Mouse (Mus musculus): ENCODE measurements around the gene Cflar. TPM values are rescaled to one million over a fixed set of nuclear protein-coding genes. Genes with fewer than 3 reads are reported as not detected.

The Cflar gene
- polyA plus RNA-seq, 1 experiment from 2014 or later = 44.2 TPM

- no peaks in the 10 kb centered on the region for H3K9me3 ChIP-seq
- no peak for ATAC-seq (ENCODE audit: borderline replicate concordance, extremely low read depth, low FRiP score, low TSS enrichment)
- 51% methylated on average over 7 of the region's 7 CpGs for WGBS
- peaks cover 6% of the 10 kb centered on the region; the same call in 1 of the 2 replicates for H3K4me1 ChIP-seq
- no peaks in the 10 kb centered on the region for H3K27me3 ChIP-seq
- peaks cover 36% of the 10 kb centered on the region for H3K36me3 ChIP-seq
- no peak overlapping the region for H3K4me3 ChIP-seq
- no peak overlapping the region for H3K9ac ChIP-seq
- no peak overlapping the region for H3K4me2 ChIP-seq
- H3K27ac ChIP-seq = no peak overlapping the region
Measured at GRCm38 (mm10) chr1:58723809-58724405, 12.6 kb downstream of the Cflar start.

DNA sequence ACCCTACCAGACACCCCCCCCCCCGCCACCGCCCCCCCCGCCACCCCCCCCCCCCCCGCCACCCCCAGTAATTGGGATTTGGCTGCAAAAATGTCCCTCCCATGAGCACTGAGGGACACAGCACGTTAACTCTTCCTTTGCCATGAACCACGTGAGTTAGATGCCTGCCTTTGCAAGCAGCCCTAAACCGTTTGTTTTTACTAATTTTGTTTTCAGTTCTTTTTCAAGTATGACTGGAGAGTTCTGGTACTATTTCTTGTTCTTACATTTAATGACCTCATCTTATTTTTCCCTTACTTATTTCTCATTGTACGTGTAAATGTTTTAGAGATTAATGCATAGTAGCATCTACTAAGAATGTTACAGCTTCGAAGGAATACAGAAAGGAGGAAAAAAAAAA lies 13.2 kb downstream of the Cflar start:
- no peak overlapping the region for H3K9ac ChIP-seq
- no peaks in the 10 kb centered on the region for H3K27me3 ChIP-seq
- ATAC-seq (ENCODE audit: borderline replicate concordance, extremely low read depth, low FRiP score, low TSS enrichment) = no peak
- WGBS = 44% methylated on average over 9 of the region's 9 CpGs
- H3K36me3 ChIP-seq = peaks cover 38% of the 10 kb centered on the region
- no peak overlapping the region for H3K4me2 ChIP-seq
- peaks cover 6% of the 10 kb centered on the region; the same call in 1 of the 2 replicates for H3K4me1 ChIP-seq
- no peak overlapping the region for H3K27ac ChIP-seq
- H3K9me3 ChIP-seq = no peaks in the 10 kb centered on the region
- no peak overlapping the region for H3K4me3 ChIP-seq

DNA sequence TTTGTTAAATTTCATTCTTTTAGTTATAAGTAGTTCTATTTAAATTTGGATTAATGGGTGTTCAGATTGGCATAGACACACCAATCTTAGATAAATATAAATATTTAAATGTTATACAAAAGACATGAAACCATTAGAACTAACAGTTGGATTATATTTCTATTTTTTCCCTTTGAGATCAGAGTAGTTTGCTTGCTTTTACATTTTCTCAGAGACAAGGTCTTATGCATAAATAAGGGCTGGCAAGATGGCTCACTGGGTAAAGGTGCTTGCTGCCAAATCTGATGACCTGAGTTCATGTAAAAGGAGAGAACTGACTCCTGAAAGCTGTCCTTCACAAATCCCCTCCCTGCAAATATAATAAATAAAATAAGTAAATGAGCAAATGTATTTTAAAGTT lies 13.8 kb downstream of the Cflar start:
- Histone ChIP-seq H3K36me3 (peaks cover 38% of the 10 kb centered on the region), H3K27me3 (no peaks in the 10 kb centered on the region), H3K9ac (no peak overlapping the region), H3K4me1 (peaks cover 6% of the 10 kb centered on the region; the same call in 1 of the 2 replicates), H3K4me2 (no peak overlapping the region), H3K9me3 (no peaks in the 10 kb centered on the region), H3K4me3 (no peak overlapping the region), H3K27ac (no peak overlapping the region)
- ATAC-seq (ENCODE audit: borderline replicate concordance, extremely low read depth, low FRiP score, low TSS enrichment) = no peak

GRCm38 (mm10) chr1:58725767-58726166 lies 14.5 kb downstream of the Cflar start:
- Histone ChIP-seq H3K9ac (no peak overlapping the region), H3K4me1 (peaks cover 6% of the 10 kb centered on the region; the same call in 1 of the 2 replicates), H3K27me3 (no peaks in the 10 kb centered on the region), H3K9me3 (no peaks in the 10 kb centered on the region), H3K36me3 (peaks cover 36% of the 10 kb centered on the region), H3K27ac (no peak overlapping the region), H3K4me3 (no peak overlapping the region), H3K4me2 (no peak overlapping the region)
- WGBS = 85% methylated on average over 5 of the region's 5 CpGs
- no peak for ATAC-seq (ENCODE audit: borderline replicate concordance, extremely low read depth, low FRiP score, low TSS enrichment)

- Histone ChIP-seq H3K4me3 (no peak overlapping the region), H3K9ac (no peak overlapping the region), H3K4me1 (peaks cover 6% of the 10 kb centered on the region; the same call in 1 of the 2 replicates), H3K4me2 (no peak overlapping the region), H3K27me3 (no peaks in the 10 kb centered on the region), H3K27ac (no peak overlapping the region), H3K9me3 (no peaks in the 10 kb centered on the region), H3K36me3 (peaks cover 49% of the 10 kb centered on the region)
- no peak; the same call in 1 of the 2 replicates for ATAC-seq (ENCODE audit: borderline replicate concordance, extremely low read depth, low FRiP score, low TSS enrichment)
- WGBS = 89% methylated on average over 1 of the region's 1 CpGs
Measured at GRCm38 (mm10) chr1:58727019-58727746, 15.9 kb downstream of the Cflar start.

DNA sequence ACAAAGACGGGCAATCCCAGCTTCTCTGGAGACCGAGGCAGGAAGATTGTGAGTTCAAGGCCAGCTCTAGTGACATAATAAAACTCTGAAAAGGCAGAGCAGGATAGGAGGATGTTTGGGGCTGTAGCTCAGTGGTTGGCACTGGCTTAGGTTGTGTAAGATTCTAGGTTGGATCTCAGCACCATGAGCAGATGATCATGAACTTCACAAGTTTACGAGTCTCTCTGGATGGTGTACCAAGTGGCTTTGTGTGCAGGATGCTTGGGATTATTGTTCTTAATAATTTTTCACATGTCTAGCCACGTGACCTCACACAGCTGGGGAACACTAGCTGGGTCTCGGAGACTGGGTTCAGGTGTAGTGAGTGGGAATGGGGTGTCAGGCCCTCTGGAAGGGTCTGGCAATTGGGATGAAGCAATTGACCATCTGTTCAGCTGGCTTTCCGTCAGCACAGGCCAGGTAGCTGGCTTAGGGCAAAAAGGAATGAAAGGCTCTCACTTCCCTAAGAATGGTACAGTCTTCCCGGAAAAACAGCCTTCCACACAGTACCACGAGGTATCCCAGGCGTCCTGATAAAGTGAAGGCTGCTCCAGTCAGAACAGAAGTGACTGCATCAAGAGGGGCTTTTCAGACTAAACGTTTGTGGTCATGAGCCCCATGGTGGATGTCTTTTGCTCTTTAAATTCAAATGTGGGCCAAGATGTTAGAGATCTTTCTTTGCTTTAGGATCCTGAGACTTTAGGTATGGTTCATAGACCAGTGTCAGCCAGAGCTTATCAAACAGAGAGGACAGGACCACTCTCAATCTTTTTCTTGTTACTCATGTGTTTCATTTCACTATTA lies 16.7 kb downstream of the Cflar start:
- Histone ChIP-seq H3K9ac (no peak overlapping the region), H3K4me1 (peaks cover 4% of the 10 kb centered on the region; the same call in 1 of the 2 replicates), H3K27ac (no peak overlapping the region), H3K9me3 (no peaks in the 10 kb centered on the region), H3K27me3 (no peaks in the 10 kb centered on the region), H3K4me3 (no peak overlapping the region), H3K36me3 (peaks cover 49% of the 10 kb centered on the region), H3K4me2 (no peak overlapping the region)
- ATAC-seq (ENCODE audit: borderline replicate concordance, extremely low read depth, low FRiP score, low TSS enrichment) = no peak
- 84% methylated on average over 10 of the region's 10 CpGs for WGBS

DNA sequence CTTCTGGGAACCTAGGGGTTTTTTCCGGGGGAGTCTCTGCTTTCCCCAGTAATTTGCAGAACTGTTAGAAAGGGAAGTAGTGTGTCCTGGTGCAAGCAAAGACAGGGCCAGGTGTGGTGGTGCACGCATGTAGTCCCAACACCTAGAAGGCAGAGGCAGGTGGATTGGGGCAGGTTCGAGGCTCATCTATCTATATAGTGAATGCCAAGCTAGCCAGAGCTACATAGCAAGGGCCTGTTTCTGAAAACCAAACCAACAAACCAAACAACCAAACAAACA lies 17.2 kb downstream of the Cflar start:
- H3K36me3 ChIP-seq = peaks cover 53% of the 10 kb centered on the region
- 90% methylated on average over 3 of the region's 3 CpGs for WGBS
- no peak for ATAC-seq (ENCODE audit: borderline replicate concordance, extremely low read depth, low FRiP score, low TSS enrichment)

GRCm38 (mm10) chr1:58733636-58734035 lies 22.3 kb downstream of the Cflar start:
- peaks cover 74% of the 10 kb centered on the region for H3K36me3 ChIP-seq
- no peaks in the 10 kb centered on the region for H3K27me3 ChIP-seq
- no peaks in the 10 kb centered on the region for H3K9me3 ChIP-seq
- H3K27ac ChIP-seq = no peak overlapping the region
- H3K9ac ChIP-seq = no peak overlapping the region
- no peak overlapping the region for H3K4me3 ChIP-seq
- no peaks in the 10 kb centered on the region for H3K4me1 ChIP-seq
- H3K4me2 ChIP-seq = no peak overlapping the region
- ATAC-seq (ENCODE audit: borderline replicate concordance, extremely low read depth, low FRiP score, low TSS enrichment) = no peak
- WGBS = 90% methylated on average over 2 of the region's 2 CpGs

More for the DNA sequence above, 17.2 kb downstream of the Cflar start:
- Histone ChIP-seq H3K27ac (no peak overlapping the region), H3K4me2 (no peak overlapping the region), H3K27me3 (no peaks in the 10 kb centered on the region), H3K4me3 (no peak overlapping the region), H3K4me1 (peaks cover 4% of the 10 kb centered on the region; the same call in 1 of the 2 replicates), H3K9ac (no peak overlapping the region), H3K9me3 (no peaks in the 10 kb centered on the region)

- Histone ChIP-seq H3K36me3 (peaks cover 70% of the 10 kb centered on the region), H3K4me3 (no peak overlapping the region), H3K4me1 (no peaks in the 10 kb centered on the region), H3K27me3 (no peaks in the 10 kb centered on the region), H3K4me2 (no peak overlapping the region), H3K27ac (no peak overlapping the region), H3K9me3 (no peaks in the 10 kb centered on the region), H3K9ac (no peak overlapping the region)
- ATAC-seq (ENCODE audit: borderline replicate concordance, extremely low read depth, low FRiP score, low TSS enrichment) = no peak
- WGBS = 88% methylated on average over 11 of the region's 11 CpGs
Measured at GRCm38 (mm10) chr1:58734043-58734920, 23.0 kb downstream of the Cflar start.

GRCm38 (mm10) chr1:58735962-58736361 lies 24.7 kb downstream of the Cflar start:
- Histone ChIP-seq H3K36me3 (peaks cover 76% of the 10 kb centered on the region), H3K4me1 (no peaks in the 10 kb centered on the region), H3K27me3 (no peaks in the 10 kb centered on the region), H3K9ac (no peak overlapping the region), H3K4me2 (no peak overlapping the region), H3K9me3 (no peaks in the 10 kb centered on the region), H3K4me3 (no peak overlapping the region), H3K27ac (no peak overlapping the region)
- WGBS = 90% methylated on average over 7 of the region's 7 CpGs
- ATAC-seq (ENCODE audit: borderline replicate concordance, extremely low read depth, low FRiP score, low TSS enrichment) = no peak

DNA sequence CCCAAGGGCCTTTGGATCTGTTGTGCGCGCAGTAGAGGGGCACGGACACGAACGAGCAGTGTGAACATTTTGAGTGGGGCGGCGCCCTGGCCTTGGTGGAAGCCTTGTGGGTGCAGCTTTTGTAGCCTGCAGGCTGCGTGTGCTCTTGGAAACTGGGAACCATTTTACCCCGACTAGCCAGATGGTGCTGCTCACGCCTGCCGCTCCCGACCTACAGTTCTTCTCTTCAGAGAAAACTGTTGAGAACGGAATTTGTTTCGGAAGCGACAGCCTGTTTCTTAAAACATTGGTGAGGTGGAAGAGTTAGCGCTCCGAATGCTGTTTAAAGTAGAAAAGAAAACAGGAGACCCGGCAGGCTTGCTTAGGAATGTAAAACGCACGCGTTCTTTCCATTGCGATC lies 25.7 kb downstream of the Cflar start:
- Histone ChIP-seq H3K9ac (no peak overlapping the region), H3K4me3 (no peak overlapping the region), H3K9me3 (no peaks in the 10 kb centered on the region), H3K4me2 (no peak overlapping the region), H3K4me1 (no peaks in the 10 kb centered on the region), H3K36me3 (peaks cover 76% of the 10 kb centered on the region), H3K27ac (no peak overlapping the region), H3K27me3 (no peaks in the 10 kb centered on the region)
- WGBS = 84% methylated on average over 22 of the region's 22 CpGs
- no peak for ATAC-seq (ENCODE audit: borderline replicate concordance, extremely low read depth, low FRiP score, low TSS enrichment)
